Mouse (Mus musculus) cerebral cortex, adult 2 months (tissue): Measurements from ENCODE around the gene Gda.

Experiments used
- WGBS: fragments of 180-500 bp; shearing (Covaris S2); methylation state at CpG from one replicate; pipeline ENCODE4 v1.1.7; 2018; 5-methylcytosine and 5-hydroxymethylcytosine counted together

Gda gene

DNA sequence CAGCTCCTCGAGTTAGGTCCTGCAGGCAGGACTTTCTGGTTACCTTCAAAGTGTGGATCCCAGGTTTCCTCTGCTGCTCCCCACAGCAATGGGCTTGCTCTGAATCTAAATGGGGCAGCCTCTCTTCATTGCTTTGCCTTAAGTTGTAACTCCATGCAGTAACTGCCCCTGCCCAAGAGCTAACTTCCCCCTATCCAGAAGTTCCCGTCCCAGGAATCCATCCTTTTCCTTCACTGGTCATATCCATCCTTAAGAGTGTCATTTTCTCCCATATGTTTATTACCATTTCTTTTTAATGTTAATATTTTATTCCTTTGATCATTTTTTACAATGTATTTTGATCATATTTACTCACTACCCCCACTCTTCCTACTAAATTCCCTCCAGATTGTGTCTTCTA lies at the start of gene Gda:
Gene Gda (minus strand): TSS at position 101 of the 400 bp plus-strand sequence.
- 66% methylated on average over 2 of the region's 2 CpGs for WGBS

DNA sequence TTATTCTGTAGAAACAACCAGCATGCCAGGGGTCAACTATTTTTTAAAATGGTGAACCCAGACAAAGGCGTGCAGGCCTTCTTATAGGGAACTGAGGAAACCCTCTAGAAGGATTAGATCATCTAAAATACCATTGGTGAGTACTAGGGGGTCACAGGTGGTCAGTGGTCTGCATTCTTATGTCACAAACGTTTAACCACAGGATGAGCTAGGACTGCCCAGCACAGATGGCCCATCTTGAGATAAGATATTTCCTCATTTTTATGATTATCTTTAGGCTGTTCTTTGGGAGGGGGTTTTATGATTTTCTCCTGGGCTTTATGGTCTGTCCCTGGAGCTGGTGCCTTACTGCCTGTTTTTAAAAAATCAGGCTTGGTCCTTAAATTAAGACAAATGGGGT lies 47.0 kb upstream of the Gda start:
- 80% methylated on average over 2 of the region's 2 CpGs for WGBS

DNA sequence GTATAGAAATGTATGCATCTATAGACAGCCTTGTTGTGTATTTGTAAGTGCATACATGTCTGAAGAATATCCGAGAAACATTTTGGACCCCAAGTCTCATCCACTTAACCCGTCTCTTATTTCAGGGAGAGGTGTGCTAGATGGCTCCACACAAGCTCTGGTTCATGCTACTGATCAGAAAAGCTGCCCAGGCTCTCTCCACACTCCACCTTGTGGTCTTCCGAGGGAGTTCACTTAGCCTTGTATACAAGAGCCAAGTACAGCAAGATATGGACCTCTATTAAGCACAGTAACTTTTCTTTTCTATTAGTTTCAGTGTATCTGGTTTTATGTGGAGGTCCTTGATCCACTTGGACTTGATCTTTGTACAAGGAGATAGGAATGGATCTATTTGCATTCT lies 36.9 kb upstream of the Gda start:
- WGBS = 43% methylated on average over 3 of the region's 3 CpGs

- WGBS = 81% methylated on average over 7 of the region's 7 CpGs
Observed at GRCm38 (mm10) chr19:21507561-21508232, 34.5 kb upstream of the Gda start.

GRCm38 (mm10) chr19:21507133-21507532 lies 33.9 kb upstream of the Gda start:
- WGBS = 92% methylated on average over 2 of the region's 2 CpGs

DNA sequence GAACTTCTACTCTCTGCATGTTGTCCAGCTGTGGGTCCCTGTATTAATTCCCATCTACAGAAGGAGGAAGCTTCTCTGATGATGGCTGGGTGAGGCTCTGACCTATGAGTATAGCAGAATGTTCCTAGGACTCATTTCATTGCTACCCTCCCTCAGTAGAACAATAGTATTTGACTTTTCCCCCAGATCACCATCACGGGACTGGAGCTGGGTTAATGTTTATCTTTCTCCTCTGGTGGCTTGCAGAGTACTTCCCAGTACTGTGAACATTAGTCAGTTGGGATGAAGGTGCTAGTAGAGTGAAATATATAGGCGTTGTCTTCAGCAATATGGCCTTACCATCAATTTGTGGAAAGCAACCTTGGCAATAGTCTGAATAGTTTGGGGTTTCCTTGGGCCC lies 31.5 kb upstream of the Gda start:
- 87% methylated on average over 2 of the region's 2 CpGs for WGBS

- WGBS = 87% methylated on average over 2 of the region's 2 CpGs
Observed at GRCm38 (mm10) chr19:21499394-21499983, 26.2 kb upstream of the Gda start.

- 83% methylated on average over 4 of the region's 4 CpGs for WGBS
Observed at GRCm38 (mm10) chr19:21495817-21496216, 22.6 kb upstream of the Gda start.

GRCm38 (mm10) chr19:21493807-21494521 lies 20.7 kb upstream of the Gda start:
- 85% methylated on average over 10 of the region's 10 CpGs for WGBS

- 93% methylated on average over 5 of the region's 5 CpGs for WGBS
Observed at GRCm38 (mm10) chr19:21487124-21487944, 14.1 kb upstream of the Gda start.

DNA sequence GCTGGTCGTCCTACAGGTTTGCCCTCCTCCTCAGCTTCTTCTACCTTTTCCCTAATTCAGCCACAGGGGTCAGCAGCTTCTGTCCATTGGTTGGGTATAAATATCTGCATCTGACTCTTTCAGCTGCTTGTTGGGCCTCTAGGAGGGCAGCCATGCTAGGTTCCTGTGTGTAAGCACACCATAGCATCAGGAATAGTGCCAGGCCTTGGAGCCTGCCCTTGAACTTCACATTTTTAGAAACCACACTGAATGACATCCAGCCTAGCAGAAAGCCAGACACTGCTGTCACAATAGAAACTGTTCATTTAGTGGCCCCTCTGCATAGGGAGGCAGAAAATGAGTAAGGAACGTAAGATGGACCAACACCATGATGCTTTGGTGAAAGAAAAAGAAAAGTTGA lies 8.9 kb upstream of the Gda start:
- WGBS = 81% methylated on average over 2 of the region's 2 CpGs

DNA sequence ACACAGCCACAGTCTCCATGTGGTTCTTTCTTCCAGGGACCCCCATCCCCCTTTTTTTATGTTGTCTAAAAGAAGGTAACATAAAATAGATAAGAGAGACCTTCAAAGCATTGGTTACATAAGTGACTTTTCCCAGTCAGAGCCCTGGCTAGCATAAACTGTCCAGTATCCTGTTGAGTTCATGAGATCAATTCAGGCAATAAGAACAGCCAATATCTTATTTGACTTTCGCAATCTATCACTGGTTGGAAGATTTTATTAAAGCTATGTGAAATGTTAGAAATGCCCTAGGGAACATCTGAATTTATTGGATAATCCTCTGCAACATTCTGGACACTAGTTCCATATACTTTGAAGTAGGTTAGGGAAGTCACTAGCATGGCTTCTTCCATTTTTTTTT lies 7.8 kb upstream of the Gda start:
- 98% methylated on average over 1 of the region's 1 CpGs for WGBS

DNA sequence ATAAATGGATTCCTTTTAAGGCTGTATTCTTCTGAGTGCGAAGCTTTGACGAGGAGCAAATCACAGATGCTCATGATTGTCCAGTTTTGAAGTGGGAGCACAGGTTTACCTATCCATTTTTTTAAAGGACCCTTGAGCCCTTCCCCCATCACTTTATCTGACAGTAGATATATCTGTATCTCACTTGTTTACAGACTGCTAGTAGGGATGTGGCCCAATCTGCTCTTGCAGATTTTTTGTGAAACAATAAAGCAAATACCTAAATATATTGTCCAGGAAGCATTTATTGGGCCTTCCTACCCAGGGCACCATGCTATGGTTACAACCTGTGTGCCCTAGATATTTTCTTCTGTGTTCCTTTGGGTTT lies 6.8 kb upstream of the Gda start:
- 43% methylated on average over 2 of the region's 2 CpGs for WGBS

DNA sequence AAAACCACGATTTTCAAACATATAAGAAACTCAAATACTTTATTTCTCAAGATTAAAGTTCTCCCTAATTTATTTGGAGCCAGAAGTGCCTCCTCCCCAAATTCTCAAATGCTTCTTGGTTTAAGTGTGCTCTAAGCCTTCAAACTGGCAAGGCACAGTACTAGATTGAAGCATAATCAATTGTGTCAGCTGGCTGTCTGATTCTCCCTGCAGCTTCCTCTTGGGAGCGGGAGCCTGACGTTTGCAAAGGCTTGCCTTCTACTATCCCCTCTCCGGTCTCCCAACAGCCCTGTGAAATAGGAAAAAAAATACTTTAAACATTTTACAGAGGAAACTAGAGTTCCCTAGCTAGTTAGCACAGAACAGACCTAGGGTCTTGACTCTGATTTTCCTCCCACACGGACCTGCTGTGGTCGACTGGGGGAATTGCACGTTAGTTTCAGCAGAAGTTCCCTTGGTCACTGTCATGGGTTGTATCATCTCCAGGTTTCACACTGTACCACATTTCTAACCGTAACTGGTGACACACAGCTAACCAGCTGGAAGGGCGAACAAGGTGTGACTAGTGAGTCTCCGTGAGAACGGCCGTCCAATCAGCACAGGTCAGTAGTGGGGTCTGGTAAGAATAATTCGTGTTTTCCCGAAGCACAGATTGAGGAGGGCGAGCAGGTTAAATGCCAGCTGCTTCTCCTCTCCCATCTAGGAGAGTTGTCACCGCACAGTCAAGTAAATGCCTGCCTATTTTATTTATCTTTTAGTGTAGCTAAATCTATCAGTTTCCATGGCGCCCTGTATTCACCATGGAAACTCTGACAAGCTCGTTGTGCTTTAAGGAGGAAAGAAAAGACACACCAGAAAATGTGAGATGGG lies 6.2 kb upstream of the Gda start:
- WGBS = 38% methylated on average over 18 of the region's 18 CpGs

DNA sequence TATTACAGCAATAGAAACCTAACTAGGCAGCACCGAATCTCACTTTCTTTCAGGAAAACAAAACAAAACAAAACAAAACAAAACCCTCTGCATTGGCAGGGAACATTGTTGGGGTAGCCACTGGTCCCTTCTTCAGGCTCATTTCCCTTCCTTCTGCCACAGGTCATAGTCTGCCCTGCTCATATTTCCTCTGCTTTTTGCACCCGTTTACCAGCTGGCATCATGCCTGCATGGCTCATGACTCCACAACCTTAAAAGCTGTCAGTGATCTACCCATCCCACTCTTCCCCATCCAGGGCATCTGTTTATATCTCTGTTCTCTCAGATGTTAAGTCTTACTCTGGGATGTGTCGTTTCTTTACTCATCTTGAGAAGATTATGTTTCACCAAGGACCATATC lies 5.3 kb upstream of the Gda start:
- WGBS = 29% methylated on average over 3 of the region's 3 CpGs

DNA sequence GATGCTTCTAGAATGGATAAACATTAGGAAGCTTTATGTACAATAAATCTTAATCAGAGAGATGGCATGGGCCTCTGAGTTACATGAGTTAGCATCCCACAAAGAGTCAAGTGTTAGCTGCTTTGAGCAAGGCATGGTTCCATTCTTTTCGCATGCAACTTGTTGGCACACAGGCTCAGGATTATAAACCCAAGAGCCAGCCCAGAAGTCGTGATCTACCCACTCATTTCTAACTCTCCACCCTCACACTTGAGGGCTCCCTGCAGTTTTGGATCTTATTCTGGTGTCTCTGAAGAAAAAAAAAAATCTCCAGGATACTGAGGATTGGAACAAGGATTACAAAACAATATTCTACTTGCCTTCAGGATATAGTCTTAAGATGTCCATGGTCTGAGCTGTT lies 4.5 kb upstream of the Gda start:
- 40% methylated on average over 2 of the region's 2 CpGs for WGBS

GRCm38 (mm10) chr19:21476782-21477181 lies 3.5 kb upstream of the Gda start:
- 50% methylated on average over 3 of the region's 3 CpGs for whole genome bisulfite sequencing

GRCm38 (mm10) chr19:21472121-21472780 lies 994 bp downstream of the Gda start:
- 1% methylated on average over 48 of the region's 48 CpGs for WGBS

- 62% methylated on average over 5 of the region's 5 CpGs for WGBS
Observed at GRCm38 (mm10) chr19:21461221-21461960, 11.9 kb downstream of the Gda start.

DNA sequence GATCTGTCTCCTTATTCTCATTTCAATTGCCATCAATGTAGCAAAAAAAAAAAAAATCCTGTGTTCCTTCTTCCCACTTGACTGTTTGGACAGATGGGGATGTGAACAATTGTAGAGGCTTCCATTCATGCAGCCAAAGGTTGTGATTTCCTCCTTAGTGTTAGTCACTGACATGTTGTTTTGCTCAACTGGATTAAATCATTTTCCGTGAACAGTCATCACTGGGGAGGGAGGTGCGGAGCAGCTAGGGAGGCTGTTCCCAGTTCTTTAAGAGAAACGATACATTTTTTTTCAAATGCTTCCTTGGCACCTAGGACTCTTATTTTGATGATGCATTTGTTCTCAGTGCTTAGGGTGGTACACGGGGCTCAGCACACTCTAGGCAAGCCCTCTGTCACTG lies 15.8 kb downstream of the Gda start:
- WGBS = 48% methylated on average over 4 of the region's 4 CpGs
